Mouse (Mus musculus) naive thymus-derived CD4-positive, alpha-beta T cell, adult 5 months (primary cell): ENCODE data around the gene Ccm2l. TPM values are rescaled to one million over a fixed set of nuclear protein-coding genes. Genes with fewer than 3 reads are reported as not detected.

Source experiments
- polyA plus RNA-seq: library from polyadenylated mRNA; unstranded; fragments of 100-300 nt; shearing (Covaris generic); gene quantifications from one replicate; pipeline ENCODE4 v1.2.1, GENCODE M21; 2017

The Ccm2l gene
- polyA plus RNA-seq, result not detected

DNA sequence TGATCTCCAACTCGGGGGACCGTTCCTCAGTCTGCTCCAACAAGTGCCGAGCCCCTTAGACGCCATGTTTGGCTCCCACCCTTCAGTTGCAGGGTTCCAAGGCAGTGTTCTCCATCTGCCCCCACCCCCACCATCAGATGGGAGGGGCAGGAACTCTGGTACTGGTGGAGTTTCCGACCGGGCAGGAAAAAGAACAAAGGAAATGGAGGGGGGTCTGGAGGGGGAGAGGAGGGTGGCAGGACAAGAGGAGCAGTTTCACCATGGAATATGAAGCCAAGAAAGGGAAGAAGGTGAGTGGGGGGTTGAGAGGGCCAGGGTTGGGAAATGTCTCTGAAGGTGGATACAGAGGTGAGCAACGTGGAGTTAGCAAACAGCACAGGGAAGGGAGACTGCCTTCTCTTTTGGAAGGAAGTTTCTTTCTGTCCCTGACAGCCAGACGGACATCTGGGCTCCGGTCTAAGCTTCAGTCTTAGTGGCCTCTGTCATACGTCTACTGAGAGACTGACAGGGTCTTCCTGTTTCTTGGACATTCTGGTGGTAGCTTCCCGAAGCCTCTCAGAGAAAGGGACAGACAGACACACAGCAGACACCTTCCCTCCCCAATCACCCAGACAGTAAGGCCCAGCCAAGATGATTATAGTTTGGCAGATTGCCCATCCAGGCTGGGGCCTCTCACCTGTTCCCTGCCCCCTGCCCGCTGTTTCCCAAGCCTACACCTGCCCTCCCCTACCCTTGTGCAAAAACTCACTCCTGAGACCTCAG, at the start of gene Ccm2l:
TSS of gene Ccm2l (plus strand) at position 209 of the 762 bp plus-strand sequence.

DNA sequence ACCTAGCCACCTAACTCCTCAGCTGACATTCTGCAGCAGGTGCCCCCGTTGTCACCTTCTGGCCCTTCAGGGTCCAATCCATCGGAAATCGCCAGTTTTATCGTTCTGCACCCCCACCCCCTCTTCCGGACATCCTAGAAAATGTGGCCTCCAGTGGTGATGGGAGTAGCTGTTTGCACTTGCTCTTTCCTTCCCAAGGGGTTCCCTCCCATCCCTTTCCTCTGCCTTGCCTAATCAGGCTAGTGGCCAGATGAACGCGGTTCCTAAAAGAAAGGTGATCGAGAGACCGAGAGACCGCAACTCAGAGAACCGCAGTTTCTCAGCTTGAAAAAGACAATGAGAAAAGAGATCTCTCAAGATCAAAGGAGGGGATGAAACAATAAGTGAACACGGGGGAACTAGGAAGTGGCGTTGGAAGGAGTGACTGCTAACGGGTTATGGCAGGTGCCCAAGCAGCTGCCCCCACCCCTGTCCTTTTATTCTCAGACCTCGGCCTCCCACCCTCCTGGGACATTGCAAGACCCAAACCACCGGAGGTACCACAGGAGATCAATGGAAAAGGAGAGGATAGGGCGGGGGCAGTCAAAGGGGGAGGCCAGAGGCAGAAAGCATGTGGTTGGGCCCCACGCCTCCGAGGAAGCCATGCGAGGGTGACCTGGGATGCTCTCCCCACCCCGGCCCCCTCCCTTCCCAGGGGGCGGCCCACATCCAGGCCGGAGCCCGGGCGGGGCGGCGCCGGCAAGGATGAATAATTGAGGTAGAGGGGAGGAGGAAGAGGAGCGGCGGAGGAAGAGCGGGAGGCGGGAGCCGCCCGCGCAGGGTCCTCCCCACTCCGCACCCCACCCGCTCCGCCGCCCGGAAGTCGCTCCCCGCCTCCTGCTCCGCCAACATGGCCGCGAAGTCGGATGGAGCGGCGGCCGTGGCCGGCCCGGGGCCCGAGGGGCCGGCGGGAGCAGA, 34.4 kb upstream of the Ccm2l start, which contains the start of gene Xkr7:
TSS of gene Xkr7 (plus strand) at position 727 of the 957 bp plus-strand sequence.

DNA sequence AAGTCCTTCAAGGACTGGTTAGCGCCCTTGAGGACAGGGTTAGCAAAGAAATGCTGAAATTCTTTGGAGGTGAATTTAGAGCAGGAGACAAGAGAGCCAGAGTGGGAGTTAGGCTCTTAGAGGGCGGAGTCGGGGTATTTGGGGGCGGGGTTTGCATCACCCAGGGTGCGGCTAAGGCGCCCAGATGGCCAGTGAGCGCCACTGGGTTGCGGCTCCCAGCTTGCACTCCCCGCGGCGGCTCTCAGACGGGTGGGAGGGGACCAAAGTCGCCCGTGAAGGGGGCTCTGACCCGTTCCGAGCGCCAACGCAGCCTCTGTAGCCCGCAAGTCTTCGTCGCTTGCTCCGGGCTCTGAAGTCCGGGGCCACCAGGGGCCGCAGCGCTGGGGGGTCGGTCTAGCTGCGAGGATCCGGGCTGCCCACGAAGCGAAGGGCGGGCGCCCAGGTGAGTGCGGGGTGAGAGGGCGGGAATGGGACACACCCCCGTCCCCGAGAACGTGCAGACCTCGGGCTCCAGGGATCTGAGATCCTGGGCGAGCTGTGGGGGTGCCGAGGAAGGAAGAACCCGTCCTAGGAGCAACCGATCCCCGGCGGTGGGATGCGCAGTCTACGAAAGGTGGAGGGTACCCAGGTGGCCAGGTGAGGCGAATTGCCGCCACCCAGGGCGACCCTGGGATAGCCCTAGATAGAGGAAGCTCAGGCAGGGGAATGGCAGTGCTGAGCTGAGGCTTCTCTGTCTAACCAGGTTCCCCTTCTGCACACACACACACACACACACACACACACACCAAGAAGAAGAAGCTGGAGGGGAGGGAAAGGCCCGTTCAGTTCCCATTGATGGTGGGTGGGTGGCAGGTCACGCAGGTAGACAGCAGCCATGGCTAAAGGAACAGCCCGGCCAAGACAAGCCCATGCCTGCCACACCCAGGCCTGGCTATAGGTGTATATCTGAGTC, 42.8 kb downstream of the Ccm2l start, which contains the start of gene Hck:
TSS of gene Hck (plus strand) at position 156 of the 952 bp plus-strand sequence.

Other genes starting within 250 kb of the Ccm2l start
- 12.0 TPM for gene Bcl2l1, start 234.2 kb upstream of the Ccm2l start, polyA plus RNA-seq
- 0.85 TPM for gene Tpx2, start 218.0 kb upstream of the Ccm2l start, polyA plus RNA-seq
- not detected for gene Mylk2, start 154.6 kb upstream of the Ccm2l start, polyA plus RNA-seq
- gene Foxs1, start 132.7 kb upstream of the Ccm2l start, polyA plus RNA-seq, result not detected
- not detected for gene Dusp15, start 114.3 kb upstream of the Ccm2l start, polyA plus RNA-seq
- not detected for gene Ttll9, start 103.5 kb upstream of the Ccm2l start, polyA plus RNA-seq
- 90.4 TPM for gene Pdrg1, start 50.5 kb upstream of the Ccm2l start, polyA plus RNA-seq
- gene Xkr7, start 34.1 kb upstream of the Ccm2l start, polyA plus RNA-seq, result not detected
- not detected for gene Hck, start 42.5 kb downstream of the Ccm2l start, polyA plus RNA-seq
- gene Tm9sf4, start 95.3 kb downstream of the Ccm2l start, polyA plus RNA-seq, result 40.2 TPM
- 10.8 TPM for gene Tspyl3, start 159.5 kb downstream of the Ccm2l start, polyA plus RNA-seq
- 9.2 TPM for gene Plagl2, start 175.5 kb downstream of the Ccm2l start, polyA plus RNA-seq
- 13.8 TPM for gene Pofut1, start 175.6 kb downstream of the Ccm2l start, polyA plus RNA-seq
- 10.8 TPM for gene Kif3b, start 225.5 kb downstream of the Ccm2l start, polyA plus RNA-seq